Mouse (Mus musculus): ENCODE data around the gene Tlk1.

DNA sequence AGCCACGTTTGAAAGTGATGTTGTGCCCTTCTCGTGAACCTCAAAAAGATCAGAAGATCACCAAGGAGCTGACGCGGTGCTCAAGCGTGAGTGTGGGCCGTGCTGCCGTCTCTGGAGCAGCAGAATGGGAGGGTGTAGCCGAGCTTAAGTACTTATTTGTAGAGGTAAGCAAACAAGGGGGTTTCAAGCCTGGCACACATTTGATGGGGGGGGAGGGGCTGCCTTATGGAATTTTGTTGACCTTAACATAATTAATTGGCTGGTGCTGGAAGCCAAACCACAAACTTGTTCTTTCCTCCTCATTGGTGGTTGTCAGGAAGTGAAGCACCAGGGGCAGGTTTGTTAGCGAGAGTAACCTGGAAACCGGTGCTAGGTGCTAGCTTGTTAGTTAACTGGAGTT is 129.8 kb downstream of the Tlk1 start:
- no peak for TF ChIP-seq CTCF (IDR thresholded peaks at IDR 0.05; ENCODE audit: control insufficient read depth, insufficient read depth, low read length)
- no peak for TF ChIP-seq POLR2A (IDR thresholded peaks at IDR 0.05; ENCODE audit: borderline replicate concordance, control insufficient read depth, low read depth, low read length)

Data from bone marrow, adult 2 months (tissue).